Mouse (Mus musculus): ENCODE measurements around the gene Naa11. TPM values are rescaled to one million over a fixed set of nuclear protein-coding genes. Genes with fewer than 3 reads are reported as not detected.

Gene Naa11
- not detected in 2 replicates for polyA plus RNA-seq (2015; fragmentation: Nextera tagmentation; extraction: Ambion mirVana)

DNA sequence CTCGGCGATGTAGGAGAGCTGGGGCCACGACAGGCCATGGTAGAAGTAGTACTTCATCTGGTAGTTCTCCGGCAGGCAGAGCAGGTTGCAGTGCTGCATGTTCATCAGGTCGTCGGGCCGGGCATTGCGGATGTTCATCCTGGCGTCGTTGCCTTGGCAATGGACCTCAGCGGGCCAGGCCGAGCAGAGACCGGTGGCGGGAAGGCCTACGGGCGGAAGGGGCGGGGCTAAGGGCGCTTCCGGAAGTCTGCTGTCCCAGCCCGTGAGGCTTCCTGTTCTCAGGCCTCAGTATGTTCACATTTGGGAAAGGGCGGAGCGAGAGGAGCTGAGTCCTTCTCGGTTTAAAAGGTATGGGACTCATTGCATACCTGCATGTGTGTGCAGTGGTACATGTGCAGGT lies at the start of gene Naa11:
TSS of gene Naa11 (minus strand) at position 220 of the 400 bp plus-strand sequence.
- 96% methylated on average over 23 of the region's 23 CpGs for WGBS

DNA sequence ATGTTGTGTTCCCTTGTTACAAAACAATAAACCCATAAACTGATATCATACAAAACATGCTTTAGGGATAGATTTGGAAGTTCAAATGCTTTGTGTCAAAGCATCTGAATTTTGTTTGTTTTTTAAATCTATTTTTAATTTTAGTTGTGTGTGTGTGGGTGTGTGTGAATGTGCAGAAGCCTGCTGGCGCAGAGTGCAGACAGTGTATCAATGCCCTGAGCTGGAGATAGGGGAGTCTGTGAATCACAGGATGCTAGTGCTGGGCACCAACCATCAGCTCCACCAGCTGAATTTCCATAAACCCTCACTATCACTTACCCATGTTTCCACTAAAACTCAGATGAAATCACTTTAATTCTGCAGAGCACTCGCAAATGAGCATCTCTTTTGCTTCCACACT lies 40.3 kb upstream of the Naa11 start:
- H3K27ac ChIP-seq (replicated peaks): no peak overlapping the region
- H3K36me3 ChIP-seq: no peaks in the 10 kb centered on the region
- no peak for ATAC-seq (ENCODE audit: low FRiP score, low read depth)
- no peaks in the 10 kb centered on the region for H3K27me3 ChIP-seq
- no peak overlapping the region for H3K4me2 ChIP-seq
- H3K9me3 ChIP-seq: no peaks in the 10 kb centered on the region
- no peak overlapping the region for H3K9ac ChIP-seq
- H3K4me1 ChIP-seq (replicated peaks): no peaks in the 10 kb centered on the region
- WGBS: 92% methylated on average over 2 of the region's 2 CpGs
- H3K4me3 ChIP-seq: no peak overlapping the region

More for the DNA sequence above, at the start of gene Naa11:
- ATAC-seq (ENCODE audit: low FRiP score, low read depth): no peak
- H3K4me1 ChIP-seq (replicated peaks): no peaks in the 10 kb centered on the region
- H3K4me2 ChIP-seq: no peak within 1 kb of the TSS
- no peak within 1 kb of the TSS for H3K27ac ChIP-seq (replicated peaks)
- H3K36me3 ChIP-seq: no peaks in the 10 kb centered on the region
- no peaks in the 10 kb centered on the region for H3K27me3 ChIP-seq
- H3K4me3 ChIP-seq: no peak within 1 kb of the TSS
- no peak within 1 kb of the TSS for H3K9ac ChIP-seq
- H3K9me3 ChIP-seq: no peaks in the 10 kb centered on the region

DNA sequence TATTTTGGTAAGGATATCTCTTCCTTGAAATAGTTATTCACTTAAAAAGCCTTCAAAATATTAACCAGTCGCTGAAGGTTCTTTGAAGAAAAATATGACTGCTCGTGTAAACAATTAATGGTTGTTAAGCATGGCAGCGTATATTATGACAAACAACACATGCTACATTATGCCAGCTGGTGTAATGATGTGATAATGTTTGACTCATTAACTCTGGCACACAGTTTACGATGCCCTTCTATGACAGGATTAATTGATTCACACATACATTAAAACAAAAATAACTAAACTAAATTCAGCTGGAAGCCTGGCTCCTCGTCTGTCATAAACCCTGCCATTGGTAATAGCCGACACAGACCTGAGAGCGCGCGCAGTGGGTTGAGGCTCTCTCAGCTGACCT lies 37.8 kb upstream of the Naa11 start:
- Histone ChIP-seq H3K9me3 (no peaks in the 10 kb centered on the region), H3K4me3 (no peak overlapping the region), H3K27ac (replicated peaks) (no peak overlapping the region), H3K27me3 (no peaks in the 10 kb centered on the region), H3K9ac (no peak overlapping the region), H3K4me2 (no peak overlapping the region), H3K36me3 (no peaks in the 10 kb centered on the region), H3K4me1 (replicated peaks) (no peaks in the 10 kb centered on the region)
- ATAC-seq (ENCODE audit: low FRiP score, low read depth): 0 out of 2 replicates have a peak, but pooled peaks have one; percentile 38
- 60% methylated on average over 9 of the region's 9 CpGs for WGBS

DNA sequence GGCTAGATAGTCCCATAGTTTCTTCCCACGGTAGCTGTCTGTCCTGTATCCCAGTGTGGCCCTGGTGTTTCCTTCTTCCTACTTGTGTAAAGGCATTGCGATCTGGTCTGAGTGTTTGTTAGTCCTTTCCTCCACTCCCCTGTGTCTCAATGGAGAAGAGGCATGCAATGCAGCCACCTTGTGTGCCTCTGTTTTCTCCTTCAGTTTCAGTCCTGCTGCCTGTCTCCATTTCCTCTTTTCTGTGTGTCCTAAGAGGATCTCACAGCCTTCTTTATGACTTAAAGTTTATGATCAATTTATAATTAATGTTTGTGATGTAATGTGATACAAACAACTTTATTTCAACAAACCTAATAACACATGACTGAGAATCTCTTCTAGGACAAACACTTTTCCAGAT lies 29.5 kb upstream of the Naa11 start:
- H3K4me2 ChIP-seq: no peak overlapping the region
- 95% methylated on average over 2 of the region's 2 CpGs for WGBS
- H3K36me3 ChIP-seq: no peaks in the 10 kb centered on the region
- H3K9ac ChIP-seq: no peak overlapping the region
- H3K4me3 ChIP-seq: no peak overlapping the region
- H3K27ac ChIP-seq (replicated peaks): no peak overlapping the region
- no peaks in the 10 kb centered on the region for H3K27me3 ChIP-seq
- no peak for ATAC-seq (ENCODE audit: low FRiP score, low read depth)
- no peaks in the 10 kb centered on the region for H3K9me3 ChIP-seq
- H3K4me1 ChIP-seq (replicated peaks): no peaks in the 10 kb centered on the region

DNA sequence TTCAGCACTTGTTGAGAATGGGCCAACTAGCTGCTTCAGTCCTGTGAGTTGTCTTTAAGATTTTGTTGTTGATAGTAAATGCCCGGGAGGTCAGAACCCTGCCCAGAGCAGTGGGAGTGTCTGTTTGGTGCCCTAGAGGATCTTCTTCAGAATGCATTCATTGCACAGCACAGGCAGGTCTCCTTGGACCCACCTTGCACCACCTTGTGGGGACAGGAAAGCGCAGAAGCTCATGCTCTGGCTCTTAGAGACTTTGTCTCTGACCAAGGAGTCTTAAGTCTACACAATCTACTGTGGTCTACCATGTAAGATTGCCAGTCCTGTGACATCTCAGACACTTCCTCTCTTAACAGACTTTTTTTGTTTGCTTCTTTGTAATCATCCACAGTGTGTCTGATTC lies 25.0 kb upstream of the Naa11 start:
- 78% methylated on average over 2 of the region's 2 CpGs for WGBS
- Histone ChIP-seq H3K36me3 (no peaks in the 10 kb centered on the region), H3K27me3 (no peaks in the 10 kb centered on the region), H3K4me3 (no peak overlapping the region), H3K4me2 (no peak overlapping the region), H3K9me3 (no peaks in the 10 kb centered on the region), H3K27ac (replicated peaks) (no peak overlapping the region), H3K9ac (no peak overlapping the region), H3K4me1 (replicated peaks) (peaks cover 5% of the 10 kb centered on the region; the same call in 1 of the 2 replicates)
- no peak for ATAC-seq (ENCODE audit: low FRiP score, low read depth)

DNA sequence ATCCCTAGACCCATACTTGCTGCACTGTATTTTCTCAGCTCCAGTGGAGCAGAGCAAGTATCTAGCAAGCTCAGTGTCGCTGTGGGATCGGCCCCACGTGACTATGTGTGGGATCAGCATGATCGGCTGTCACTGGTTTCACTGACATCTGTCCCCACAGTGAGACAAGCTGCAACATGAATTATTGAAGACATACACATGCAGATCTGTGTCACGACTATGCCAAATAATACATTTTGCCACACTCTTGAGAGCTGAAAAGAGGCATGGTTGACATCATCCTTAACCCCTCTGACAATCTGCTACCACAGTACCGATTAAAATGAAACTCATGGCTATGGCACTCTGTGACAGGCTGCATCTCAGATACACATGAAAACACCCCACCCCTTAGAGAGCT lies 23.7 kb upstream of the Naa11 start:
- Histone ChIP-seq H3K4me2 (no peak overlapping the region), H3K4me3 (no peak overlapping the region), H3K9me3 (no peaks in the 10 kb centered on the region), H3K27me3 (no peaks in the 10 kb centered on the region), H3K36me3 (no peaks in the 10 kb centered on the region), H3K9ac (no peak overlapping the region), H3K4me1 (replicated peaks) (peaks cover 5% of the 10 kb centered on the region; the same call in 1 of the 2 replicates), H3K27ac (replicated peaks) (0 out of 2 replicates have a peak overlapping the region, but pooled peaks have one; percentile 11)
- ATAC-seq (ENCODE audit: low FRiP score, low read depth): peak; percentile 79
- 48% methylated on average over 6 of the region's 6 CpGs for WGBS

DNA sequence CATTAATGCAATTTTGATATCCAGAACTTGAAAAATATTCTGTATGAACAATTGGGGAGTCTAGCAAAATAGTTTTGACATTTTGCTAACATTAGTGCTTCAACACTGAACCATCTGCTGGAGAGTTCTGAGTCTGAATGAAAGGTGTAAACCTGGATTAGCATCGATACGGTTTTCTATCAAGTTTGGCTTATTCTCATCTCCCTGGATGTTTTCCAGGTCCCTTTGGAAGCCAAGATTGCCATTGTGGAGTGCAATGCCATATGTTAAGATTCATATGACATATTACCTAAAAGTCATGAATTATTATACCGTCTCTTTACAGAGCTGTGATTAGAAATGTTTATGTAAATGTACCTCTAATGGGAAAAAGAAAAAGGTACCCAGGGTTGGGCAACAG lies 21.5 kb upstream of the Naa11 start:
- H3K4me1 ChIP-seq (replicated peaks): peaks cover 5% of the 10 kb centered on the region
- no peak overlapping the region for H3K4me3 ChIP-seq
- no peaks in the 10 kb centered on the region for H3K9me3 ChIP-seq
- no peak overlapping the region for H3K4me2 ChIP-seq
- no peaks in the 10 kb centered on the region for H3K36me3 ChIP-seq
- 65% methylated on average over 3 of the region's 3 CpGs for WGBS
- ATAC-seq (ENCODE audit: low FRiP score, low read depth): no peak
- H3K9ac ChIP-seq: no peak overlapping the region
- no peaks in the 10 kb centered on the region for H3K27me3 ChIP-seq
- H3K27ac ChIP-seq (replicated peaks): no peak overlapping the region

DNA sequence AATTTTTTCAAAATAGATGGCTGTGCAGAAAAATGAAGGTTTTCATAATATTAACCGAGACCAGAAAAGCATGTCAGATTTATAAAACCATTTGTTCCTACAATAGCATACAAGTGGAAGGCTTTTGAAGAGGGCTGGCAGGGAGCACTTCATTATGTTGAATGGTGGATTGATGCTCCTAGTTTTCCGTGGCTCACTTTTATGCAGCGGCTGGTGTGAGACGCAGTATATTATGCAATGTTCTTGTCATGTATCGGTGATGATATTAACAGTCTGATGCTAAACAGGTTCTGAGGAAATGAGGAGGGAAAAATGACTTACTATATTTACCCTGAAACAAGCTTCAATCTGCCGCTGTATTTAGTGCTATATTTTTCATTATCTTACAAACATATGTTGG lies 18.0 kb upstream of the Naa11 start:
- Histone ChIP-seq H3K9ac (no peak overlapping the region), H3K4me2 (no peak overlapping the region), H3K36me3 (no peaks in the 10 kb centered on the region), H3K27me3 (no peaks in the 10 kb centered on the region), H3K9me3 (no peaks in the 10 kb centered on the region), H3K27ac (replicated peaks) (no peak overlapping the region), H3K4me1 (replicated peaks) (no peaks in the 10 kb centered on the region; the same call in none of the 2 replicates), H3K4me3 (no peak overlapping the region)
- ATAC-seq (ENCODE audit: low FRiP score, low read depth): no peak
- WGBS: 40% methylated on average over 6 of the region's 6 CpGs

DNA sequence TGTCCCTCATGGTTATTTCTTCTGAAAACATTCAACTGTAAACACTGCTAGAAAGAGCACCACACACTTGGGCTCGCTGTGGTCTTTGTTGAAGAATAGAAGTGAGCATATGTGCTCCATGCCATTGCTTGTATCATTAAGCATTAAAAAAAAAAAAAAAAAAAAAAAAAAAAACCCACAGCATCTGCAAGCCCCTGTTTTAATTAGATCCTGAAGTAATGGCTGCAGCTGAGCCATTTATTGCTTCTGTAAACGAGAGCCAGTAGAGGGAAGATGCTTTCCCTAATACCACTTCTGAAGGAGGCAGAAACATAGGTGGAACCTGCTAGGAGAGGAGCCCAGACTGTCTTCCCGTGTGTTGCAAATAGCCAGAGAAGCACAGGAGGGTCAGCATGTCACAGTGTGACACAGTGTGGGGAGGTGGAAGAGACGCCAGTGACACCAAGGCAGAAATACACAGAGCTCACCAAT lies 17.1 kb upstream of the Naa11 start:
- Histone ChIP-seq H3K4me1 (replicated peaks) (no peaks in the 10 kb centered on the region; the same call in none of the 2 replicates), H3K27ac (replicated peaks) (peak overlapping the region; percentile 57; the same call in 1 of the 2 replicates), H3K4me3 (no peak overlapping the region), H3K9me3 (no peaks in the 10 kb centered on the region), H3K36me3 (no peaks in the 10 kb centered on the region), H3K27me3 (no peaks in the 10 kb centered on the region), H3K4me2 (no peak overlapping the region), H3K9ac (no peak overlapping the region)
- 30% methylated on average over 4 of the region's 4 CpGs for WGBS
- ATAC-seq (ENCODE audit: low FRiP score, low read depth): peak; percentile 65; the same call in 1 of the 2 replicates

DNA sequence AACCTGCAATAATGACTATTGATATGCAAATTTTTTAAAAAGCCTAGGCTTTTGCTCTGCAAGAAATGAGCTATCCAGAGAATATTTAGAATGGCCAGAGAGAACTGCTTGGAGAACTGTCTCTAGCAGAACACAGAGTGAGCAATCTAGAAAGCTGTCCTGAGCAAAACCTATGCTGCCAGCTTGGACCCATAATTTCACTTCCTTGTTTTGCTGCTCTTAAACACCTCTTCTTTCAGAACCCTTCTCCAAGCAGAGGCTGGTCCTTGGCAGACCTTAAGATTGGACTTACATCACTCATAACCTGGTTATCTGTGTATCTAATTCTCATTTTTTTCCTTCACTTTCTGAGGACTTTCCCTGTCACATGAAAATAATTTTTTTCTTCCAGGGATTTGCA lies 8.9 kb upstream of the Naa11 start:
- H3K4me2 ChIP-seq: no peak overlapping the region
- H3K4me3 ChIP-seq: no peak overlapping the region
- H3K36me3 ChIP-seq: no peaks in the 10 kb centered on the region
- no peak overlapping the region for H3K27ac ChIP-seq (replicated peaks)
- ATAC-seq (ENCODE audit: low FRiP score, low read depth): no peak
- H3K9me3 ChIP-seq: no peaks in the 10 kb centered on the region
- H3K9ac ChIP-seq: no peak overlapping the region
- H3K27me3 ChIP-seq: no peaks in the 10 kb centered on the region
- no peaks in the 10 kb centered on the region for H3K4me1 ChIP-seq (replicated peaks)

DNA sequence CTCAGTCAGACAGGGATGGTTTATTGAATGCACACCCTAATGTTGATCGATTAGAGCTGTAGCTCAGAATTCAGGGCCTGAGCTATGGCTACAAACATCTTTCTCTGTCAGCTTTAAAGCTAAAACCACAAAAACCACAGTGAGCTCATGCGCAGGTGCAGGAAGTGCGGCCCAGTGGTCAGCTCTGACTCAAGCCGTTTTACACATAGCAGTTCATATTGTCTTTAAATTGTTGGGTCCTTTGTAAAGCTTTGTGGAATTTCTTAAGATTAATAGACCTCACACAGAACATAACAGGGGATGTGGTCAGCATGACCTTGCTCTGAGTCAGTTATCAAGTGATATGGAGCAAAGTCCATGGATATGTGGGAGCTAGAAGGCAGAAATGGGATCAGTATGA lies 5.4 kb upstream of the Naa11 start:
- Histone ChIP-seq H3K36me3 (no peaks in the 10 kb centered on the region), H3K27ac (replicated peaks) (no peak overlapping the region), H3K4me3 (no peak overlapping the region), H3K9ac (no peak overlapping the region), H3K9me3 (no peaks in the 10 kb centered on the region), H3K4me1 (replicated peaks) (no peaks in the 10 kb centered on the region), H3K4me2 (no peak overlapping the region), H3K27me3 (no peaks in the 10 kb centered on the region)
- ATAC-seq (ENCODE audit: low FRiP score, low read depth): no peak
- 89% methylated on average over 4 of the region's 4 CpGs for WGBS

DNA sequence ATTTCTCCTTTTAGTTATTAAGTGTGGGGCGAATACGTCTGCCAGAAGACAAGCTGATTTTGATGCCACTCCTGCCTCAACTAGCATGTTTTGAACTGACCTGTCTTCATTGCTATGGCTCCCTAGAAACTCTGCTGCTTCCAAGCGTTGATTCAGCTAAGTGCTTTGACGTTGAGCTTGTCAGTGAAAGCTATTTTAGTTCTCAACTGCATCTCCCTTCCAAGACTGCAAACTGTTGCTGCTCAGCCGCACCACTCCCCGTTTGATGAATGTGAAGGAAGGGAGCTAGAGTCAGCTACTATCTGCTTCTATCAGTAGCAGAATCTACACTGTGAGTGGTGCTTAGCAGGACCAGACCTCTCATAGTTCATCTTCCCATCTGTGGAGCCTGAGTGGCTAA lies 4.6 kb downstream of the Naa11 start:
- H3K4me1 ChIP-seq (replicated peaks): no peaks in the 10 kb centered on the region
- H3K27me3 ChIP-seq: no peaks in the 10 kb centered on the region
- H3K27ac ChIP-seq (replicated peaks): no peak overlapping the region
- no peak overlapping the region for H3K4me3 ChIP-seq
- no peaks in the 10 kb centered on the region for H3K9me3 ChIP-seq
- no peak for ATAC-seq (ENCODE audit: low FRiP score, low read depth)
- H3K4me2 ChIP-seq: no peak overlapping the region
- WGBS: 75% methylated on average over 6 of the region's 6 CpGs
- no peak overlapping the region for H3K9ac ChIP-seq
- H3K36me3 ChIP-seq: no peaks in the 10 kb centered on the region

DNA sequence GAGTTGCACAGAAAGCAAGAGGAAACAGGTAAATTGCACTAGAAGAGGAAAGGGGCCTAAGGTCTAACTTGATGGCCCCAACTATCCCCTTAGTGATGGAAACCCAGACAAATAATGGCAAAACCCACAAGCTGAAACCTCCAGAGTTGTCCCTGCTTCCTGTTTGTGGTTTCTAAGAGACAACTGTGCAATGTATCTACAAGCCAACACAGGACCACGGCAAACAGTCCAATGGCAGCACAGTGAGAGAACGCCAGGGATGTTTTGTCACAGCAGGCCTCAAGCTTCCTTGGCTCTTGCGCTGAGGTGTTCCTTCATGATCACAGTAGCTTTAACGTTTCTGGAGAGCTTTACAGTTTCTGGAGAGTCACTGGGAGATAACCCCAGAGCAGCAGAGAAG lies 7.8 kb downstream of the Naa11 start:
- H3K27ac ChIP-seq (replicated peaks): no peak overlapping the region
- no peak overlapping the region for H3K4me2 ChIP-seq
- no peaks in the 10 kb centered on the region for H3K4me1 ChIP-seq (replicated peaks)
- no peak overlapping the region for H3K4me3 ChIP-seq
- H3K9me3 ChIP-seq: no peaks in the 10 kb centered on the region
- ATAC-seq (ENCODE audit: low FRiP score, low read depth): no peak
- H3K36me3 ChIP-seq: no peaks in the 10 kb centered on the region
- H3K9ac ChIP-seq: no peak overlapping the region
- 70% methylated on average over 4 of the region's 4 CpGs for WGBS
- H3K27me3 ChIP-seq: no peaks in the 10 kb centered on the region

Data from hindbrain, embryonic 15.5 days (tissue).